Mouse (Mus musculus) spleen, embryonic (tissue): ENCODE measurements at regions not wholly inside any gene's neighbourhood (a gene's known extent, or its start where the extent isn't known, plus 50 kb on each side); places are given as distances from the start of the nearest gene placed in this dataset.

Experiments
- CTCF ChIA-PET: fragments of 350-600 bp; sonication (Branson Sonifier 250); formaldehyde crosslinking; loops from one replicate; lab custom pipeline; 2022; lab: Charles Lee

GRCm38 (mm10) chr6:143484941-143485340, 317.9 kb downstream of the Etnk1 start:
- CTCF ChIA-PET = no interaction called here

- CTCF ChIA-PET = no interaction called here
These were observed 320.0 kb downstream of the Etnk1 start for GRCm38 (mm10) chr6:143487003-143487402.

- CTCF ChIA-PET = no interaction called here
These were observed 323.0 kb downstream of the Etnk1 start for GRCm38 (mm10) chr6:143490019-143490418.

GRCm38 (mm10) chr6:143491380-143491779, 324.4 kb downstream of the Etnk1 start:
- CTCF ChIA-PET = no interaction called here

GRCm38 (mm10) chr6:143493543-143493942, 326.5 kb downstream of the Etnk1 start:
- CTCF ChIA-PET = no interaction called here

GRCm38 (mm10) chr6:143494341-143494740, 327.3 kb downstream of the Etnk1 start:
- CTCF ChIA-PET = no interaction called here

- CTCF ChIA-PET = no interaction called here
These were observed 327.9 kb downstream of the Etnk1 start for GRCm38 (mm10) chr6:143494886-143495285.

- CTCF ChIA-PET = no interaction called here
These were observed 331.7 kb downstream of the Etnk1 start for GRCm38 (mm10) chr6:143498764-143499163.

- CTCF ChIA-PET = interaction anchor here (0.5 kb wide), 1 partner anchor 430 kb away, joined by 23 read pairs; no protein-coding TSS in a partner anchor
These were observed 332.4 kb downstream of the Etnk1 start for GRCm38 (mm10) chr6:143499259-143500043.

- CTCF ChIA-PET = no interaction called here
These were observed 335.8 kb downstream of the Etnk1 start for GRCm38 (mm10) chr6:143502803-143503202.

- CTCF ChIA-PET = interaction anchor here (0.6 kb wide), 1 partner anchor 1875 kb away, joined by 4 read pairs; no protein-coding TSS in a partner anchor
These were observed 336.9 kb downstream of the Etnk1 start for GRCm38 (mm10) chr6:143503953-143504352.

- CTCF ChIA-PET = no interaction called here
These were observed 346.4 kb downstream of the Etnk1 start for GRCm38 (mm10) chr6:143513459-143513858.

GRCm38 (mm10) chr6:143515137-143515536, 348.1 kb downstream of the Etnk1 start:
- CTCF ChIA-PET = no interaction called here

- CTCF ChIA-PET = no interaction called here
These were observed 349.7 kb downstream of the Etnk1 start for GRCm38 (mm10) chr6:143516746-143517145.

- CTCF ChIA-PET = no interaction called here
These were observed 351.5 kb downstream of the Etnk1 start for GRCm38 (mm10) chr6:143518476-143518875.

- CTCF ChIA-PET = no interaction called here
These were observed 352.6 kb downstream of the Etnk1 start for GRCm38 (mm10) chr6:143519668-143520067.

GRCm38 (mm10) chr6:143525092-143525491, 358.1 kb downstream of the Etnk1 start:
- CTCF ChIA-PET = no interaction called here

- CTCF ChIA-PET = no interaction called here
These were observed 361.9 kb downstream of the Etnk1 start for GRCm38 (mm10) chr6:143528898-143529297.

- CTCF ChIA-PET = no interaction called here
These were observed 363.6 kb downstream of the Etnk1 start for GRCm38 (mm10) chr6:143530372-143531224.

GRCm38 (mm10) chr6:143531477-143531876, 364.5 kb downstream of the Etnk1 start:
- CTCF ChIA-PET = interaction anchor here (0.6 kb wide), 1 partner anchor 37 kb away, joined by 4 read pairs; no protein-coding TSS in a partner anchor

- CTCF ChIA-PET = no interaction called here
These were observed 365.4 kb downstream of the Etnk1 start for GRCm38 (mm10) chr6:143532380-143532779.

- CTCF ChIA-PET = no interaction called here
These were observed 368.2 kb downstream of the Etnk1 start for GRCm38 (mm10) chr6:143535265-143535664.
